Mouse (Mus musculus) olfactory bulb, adult 2 months (tissue): ENCODE measurements around the gene Prkar1b.

Experiments
- CTCF ChIP-seq: fragments of 200-500 bp; IDR thresholded peaks from 2 replicates; pipeline ENCODE4 v1.5.1; 2012; ENCODE audit warnings: low read depth, mild to moderate bottlenecking, low read length, moderate library complexity; ENCODE audit not compliant: insufficient read depth
- POLR2A ChIP-seq: fragments of 200-500 bp; IDR thresholded peaks from 2 replicates; pipeline ENCODE4 v1.6.1; 2012; ENCODE audit warnings: mild to moderate bottlenecking, low read depth, low read length, moderate library complexity; ENCODE audit not compliant: insufficient read depth

- TF ChIP-seq POLR2A (no peak), CTCF (no peak)
Measured at GRCm38 (mm10) chr5:139061680-139062079, 88.1 kb downstream of the Prkar1b start.
